Mouse (Mus musculus): Measurements from ENCODE around the gene Kctd2.
"Not testable (repeated sequence)": the region's sequence is repeated elsewhere in the genome, so short reads cannot be mapped to it uniquely, and the experiment has no call there.

The Kctd2 gene

GRCm38 (mm10) chr11:115419531-115420237 is at the start of gene Kctd2, which contains the start of gene Atp5h:
TSS of gene Kctd2 (plus strand) at chr11:115420128.
TSS of gene Atp5h (minus strand) at chr11:115419962.
- DNase-seq (ENCODE audit: low spot score): peak; percentile 93

GRCm38 (mm10) chr11:115370368-115370767 is 49.6 kb upstream of the Kctd2 start:
- no peak for DNase-seq (ENCODE audit: low spot score)

- no peak for DNase-seq (ENCODE audit: low spot score)
Observed at GRCm38 (mm10) chr11:115371354-115371753, 48.6 kb upstream of the Kctd2 start.

- no peak for DNase-seq (ENCODE audit: low spot score)
Observed at GRCm38 (mm10) chr11:115372015-115372414, 47.9 kb upstream of the Kctd2 start.

- no peak for DNase-seq (ENCODE audit: low spot score)
Observed at GRCm38 (mm10) chr11:115372737-115373136, 47.2 kb upstream of the Kctd2 start.

GRCm38 (mm10) chr11:115373805-115374694 is 45.9 kb upstream of the Kctd2 start:
- DNase-seq (ENCODE audit: low spot score): peak; percentile 69

- DNase-seq (ENCODE audit: low spot score): no peak
Observed at GRCm38 (mm10) chr11:115374695-115375425, 45.1 kb upstream of the Kctd2 start.

- no peak for DNase-seq (ENCODE audit: low spot score)
Observed at GRCm38 (mm10) chr11:115376722-115377121, 43.2 kb upstream of the Kctd2 start.

- no peak for DNase-seq (ENCODE audit: low spot score)
Observed at GRCm38 (mm10) chr11:115377254-115377653, 42.7 kb upstream of the Kctd2 start.

GRCm38 (mm10) chr11:115377854-115378253 is 42.1 kb upstream of the Kctd2 start:
- DNase-seq (ENCODE audit: low spot score): no peak

GRCm38 (mm10) chr11:115381276-115381675 is 38.7 kb upstream of the Kctd2 start:
- no peak for DNase-seq (ENCODE audit: low spot score)

GRCm38 (mm10) chr11:115381743-115382539 is 38.0 kb upstream of the Kctd2 start, which contains the start of gene Cdr2l:
TSS of gene Cdr2l (plus strand) at chr11:115381916.
- peak; percentile 93 for DNase-seq (ENCODE audit: low spot score)

- no peak for DNase-seq (ENCODE audit: low spot score)
Observed at GRCm38 (mm10) chr11:115382891-115383290, 37.0 kb upstream of the Kctd2 start.

- DNase-seq (ENCODE audit: low spot score): no peak
Observed at GRCm38 (mm10) chr11:115383701-115384474, 36.0 kb upstream of the Kctd2 start.

GRCm38 (mm10) chr11:115384587-115384986 is 35.3 kb upstream of the Kctd2 start:
- no peak for DNase-seq (ENCODE audit: low spot score)

GRCm38 (mm10) chr11:115386859-115387258 is 33.1 kb upstream of the Kctd2 start:
- not testable (repeated sequence) for DNase-seq (ENCODE audit: low spot score)

GRCm38 (mm10) chr11:115391358-115391757 is 28.6 kb upstream of the Kctd2 start:
- no peak for DNase-seq (ENCODE audit: low spot score)

- no peak for DNase-seq (ENCODE audit: low spot score)
Observed at GRCm38 (mm10) chr11:115393721-115394325, 26.1 kb upstream of the Kctd2 start.

GRCm38 (mm10) chr11:115398085-115398484 is 21.8 kb upstream of the Kctd2 start:
- peak; percentile 41 for DNase-seq (ENCODE audit: low spot score)

- no peak for DNase-seq (ENCODE audit: low spot score)
Observed at GRCm38 (mm10) chr11:115400126-115400525, 19.8 kb upstream of the Kctd2 start.
